Mouse (Mus musculus) liver, adult 2 months (tissue): ENCODE data around the gene Kcna3. TPM values are rescaled to one million over a fixed set of nuclear protein-coding genes. Genes with fewer than 3 reads are reported as not detected.

Experiments
- DNase-seq: peaks from one replicate; pipeline ENCODE4 v3.0.0-alpha.2; 2011; ENCODE audit warnings: low read depth, low spot score; ENCODE audit errors: extremely low read depth
- H3K27ac ChIP-seq: fragments of 200-500 bp; replicated peaks from 2 replicates; pipeline ENCODE4 v1.5.1; 2012; ENCODE audit warnings: low read depth, mild to moderate bottlenecking, control low read depth, inconsistent platforms, low read length; ENCODE audit not compliant: insufficient read depth
- H3K27me3 ChIP-seq: fragments of 200-500 bp; 2 replicates; pipeline ENCODE4 v1.6.1; 2012; ENCODE audit warnings: mild to moderate bottlenecking, moderate library complexity, low read length, inconsistent platforms; ENCODE audit not compliant: control insufficient read depth, insufficient read depth
- H3K36me3 ChIP-seq: fragments of 200-500 bp; 2 replicates; pipeline ENCODE4 v1.6.1; 2012; ENCODE audit warnings: low read length, inconsistent platforms; ENCODE audit not compliant: control insufficient read depth, insufficient read depth
- H3K4me1 ChIP-seq: fragments of 200-500 bp; 2 replicates; pipeline ENCODE4 v1.6.1; 2011; ENCODE audit warnings: low read length; ENCODE audit not compliant: control insufficient read depth, insufficient read depth
- H3K4me3 ChIP-seq: fragments of 200-500 bp; 2 replicates; pipeline ENCODE4 v1.5.1; 2011; ENCODE audit warnings: low read depth, mild to moderate bottlenecking, control low read depth, low read length, moderate library complexity; ENCODE audit not compliant: insufficient read depth
- H3K79me2 ChIP-seq: fragments of 200-500 bp; 2 replicates; pipeline ENCODE4 v1.6.1; 2012; ENCODE audit warnings: inconsistent platforms, mild to moderate bottlenecking, low read length, moderate library complexity; ENCODE audit not compliant: control insufficient read depth, insufficient read depth
- H3K9ac ChIP-seq: fragments of 200-500 bp; 2 replicates; pipeline ENCODE4 v1.6.1; 2012; ENCODE audit warnings: low read depth, mild to moderate bottlenecking, control low read depth, inconsistent platforms, low read length
- CTCF ChIP-seq: fragments of 200-500 bp; IDR thresholded peaks from 2 replicates; pipeline ENCODE4 v1.5.1; 2011; ENCODE audit warnings: low read depth, low read length, control low read depth
- POLR2A ChIP-seq: fragments of 200-500 bp; IDR thresholded peaks from 2 replicates; pipeline ENCODE4 v1.6.1; 2011; ENCODE audit warnings: low read length, control low read depth; ENCODE audit not compliant: insufficient read depth; ENCODE audit errors: extremely low read depth
- WGBS: fragments of 180-500 bp; shearing (Covaris S2); methylation state at CpG from one replicate; pipeline ENCODE4 v1.1.7; 2018; 5-methylcytosine and 5-hydroxymethylcytosine counted together
- polyA plus RNA-seq: library from polyadenylated mRNA; depleted of rRNA; stranded (reverse); fragments of >200 nt; gene quantifications from 2 replicates; pipeline ENCODE4 v1.2.3, GENCODE M21; 2012
- total RNA-seq: library from RNA; depleted of rRNA; stranded (reverse); fragments of >200 nt; gene quantifications from 2 replicates; pipeline ENCODE4 v1.2.3, GENCODE M21; 2014

Gene Kcna3
- total and polyA plus RNA-seq, 2 experiments = 0.09 to 0.33 TPM

DNA sequence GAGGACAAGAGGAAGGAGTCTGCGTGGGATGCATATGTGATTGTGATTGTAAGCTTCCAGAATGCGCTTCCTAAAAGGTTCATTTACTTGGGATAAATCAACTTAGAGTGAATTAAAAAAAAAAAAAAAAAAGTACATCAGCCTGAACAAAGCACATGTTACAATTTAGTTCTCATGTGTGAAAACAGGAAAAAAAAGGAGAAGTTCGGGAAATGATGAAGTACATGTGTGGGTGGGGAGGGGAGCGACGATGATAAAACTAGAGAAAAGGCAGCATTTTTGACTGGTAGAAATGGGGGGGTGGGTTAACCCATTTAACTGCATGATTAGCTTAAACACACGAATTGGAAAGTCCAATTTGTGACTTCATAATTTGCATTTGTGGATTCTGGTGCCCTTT, 31.3 kb downstream of the Kcna3 start:
- Histone ChIP-seq H3K27ac (no peak overlapping the region), H3K79me2 (no peaks in the 10 kb centered on the region), H3K9ac (no peak overlapping the region), H3K36me3 (no peaks in the 10 kb centered on the region), H3K4me3 (no peak overlapping the region), H3K27me3 (0 out of 2 replicates have a peak, but pooled peaks cover 3% of the 10 kb centered on the region), H3K4me1 (no peaks in the 10 kb centered on the region)
- DNase-seq = no peak
- TF ChIP-seq CTCF = no peak
- TF ChIP-seq POLR2A = no peak
- WGBS = 66% methylated on average over 6 of the region's 6 CpGs

DNA sequence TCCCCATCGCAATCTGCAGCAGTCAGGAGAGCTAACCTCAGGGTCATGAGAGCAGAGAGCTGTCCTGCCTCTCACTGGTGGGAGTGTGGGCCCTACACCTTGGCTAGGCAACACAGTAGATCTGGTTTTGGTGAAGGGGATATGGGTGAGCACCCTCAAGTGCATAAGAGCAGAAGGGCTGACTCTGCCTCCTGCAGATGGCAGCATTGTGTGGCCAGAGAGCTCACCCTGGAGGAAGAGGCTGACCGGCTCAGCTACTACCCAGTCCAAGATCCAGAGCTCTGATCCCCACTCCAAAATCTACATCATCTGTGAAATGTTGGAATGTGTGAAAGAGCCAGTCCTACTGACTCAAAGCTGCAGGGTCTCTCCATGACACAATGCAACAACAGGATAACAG, 37.9 kb downstream of the Kcna3 start:
- WGBS = 51% methylated on average over 2 of the region's 2 CpGs
- TF ChIP-seq CTCF = no peak
- TF ChIP-seq POLR2A = no peak

DNA sequence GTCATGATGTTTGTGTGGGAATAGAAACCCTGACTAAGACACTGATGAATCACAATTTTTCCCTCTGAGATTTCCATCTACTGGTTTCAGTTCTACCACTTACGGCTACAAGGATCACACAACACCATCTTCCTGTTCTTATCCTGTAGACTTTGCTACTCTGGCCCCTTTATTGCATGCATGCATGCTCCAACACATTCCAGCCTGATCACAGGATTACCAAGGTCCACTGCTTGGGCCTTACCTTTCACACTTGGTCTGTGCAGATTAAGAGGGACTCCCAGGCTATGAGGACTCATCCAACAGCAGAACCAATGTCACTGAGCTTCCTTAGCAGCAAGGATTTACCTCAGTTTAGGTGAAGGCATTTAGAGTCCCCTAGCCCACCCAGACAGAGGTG, 39.7 kb downstream of the Kcna3 start:
- 97% methylated on average over 1 of the region's 1 CpGs for WGBS
- Histone ChIP-seq H3K27me3 (no peaks in the 10 kb centered on the region), H3K4me3 (no peak overlapping the region), H3K9ac (no peak overlapping the region), H3K36me3 (no peaks in the 10 kb centered on the region), H3K27ac (no peak overlapping the region), H3K79me2 (no peaks in the 10 kb centered on the region), H3K4me1 (no peaks in the 10 kb centered on the region)
- no peak for DNase-seq
- no peak for TF ChIP-seq CTCF
- no peak for TF ChIP-seq POLR2A

More for the DNA sequence above, 37.9 kb downstream of the Kcna3 start:
- Histone ChIP-seq H3K79me2 (no peaks in the 10 kb centered on the region), H3K4me3 (no peak overlapping the region), H3K4me1 (no peaks in the 10 kb centered on the region), H3K9ac (no peak overlapping the region), H3K27ac (no peak overlapping the region), H3K36me3 (no peaks in the 10 kb centered on the region), H3K27me3 (no peaks in the 10 kb centered on the region)
- DNase-seq = no peak

DNA sequence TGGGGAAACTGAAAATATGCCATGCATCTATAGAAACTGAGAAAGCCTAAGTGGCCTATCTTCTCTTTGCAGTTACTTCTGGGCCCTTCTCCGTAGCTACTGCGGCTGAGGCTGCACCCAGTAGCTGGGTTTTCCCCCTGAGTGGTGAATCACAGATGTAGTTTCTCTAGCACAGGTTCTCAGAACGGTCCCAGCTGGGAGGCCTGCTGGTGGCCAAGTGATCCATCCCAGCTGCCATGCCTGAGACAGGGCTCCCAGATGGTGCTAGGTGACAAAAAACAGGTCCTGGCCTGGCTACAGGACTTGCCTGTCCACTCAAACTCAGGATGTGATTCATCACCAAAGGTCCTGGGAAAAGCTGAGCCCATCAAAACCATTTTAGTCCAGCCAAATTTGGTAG, 40.7 kb downstream of the Kcna3 start:
- no peaks in the 10 kb centered on the region for H3K36me3 ChIP-seq
- H3K4me3 ChIP-seq = no peak overlapping the region
- DNase-seq = no peak
- H3K27ac ChIP-seq = no peak overlapping the region
- no peak overlapping the region for H3K9ac ChIP-seq
- no peaks in the 10 kb centered on the region for H3K79me2 ChIP-seq
- 84% methylated on average over 3 of the region's 3 CpGs for WGBS
- TF ChIP-seq CTCF (no peak), POLR2A (no peak)
- H3K4me1 ChIP-seq = no peaks in the 10 kb centered on the region
- H3K27me3 ChIP-seq = no peaks in the 10 kb centered on the region

DNA sequence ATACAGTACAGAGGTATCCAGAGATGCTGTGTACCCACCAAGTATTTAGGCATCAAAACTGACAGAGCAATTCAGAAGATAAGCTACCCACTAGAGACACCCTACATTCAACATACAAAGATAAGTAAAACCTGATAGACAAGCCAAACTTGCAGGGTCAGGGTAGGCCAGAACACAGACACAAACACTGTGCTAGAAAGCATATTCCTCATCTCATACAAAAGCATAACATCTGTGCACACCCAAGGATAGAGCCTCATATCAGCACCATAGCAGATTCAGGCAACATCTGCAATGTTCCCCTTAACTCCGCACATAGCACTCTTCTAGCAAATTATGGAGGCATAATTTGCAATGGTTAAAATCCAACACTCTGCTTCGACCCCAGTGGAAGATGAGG, 41.1 kb downstream of the Kcna3 start:
- 88% methylated on average over 2 of the region's 2 CpGs for WGBS
- no peaks in the 10 kb centered on the region for H3K36me3 ChIP-seq
- no peaks in the 10 kb centered on the region for H3K4me1 ChIP-seq
- TF ChIP-seq CTCF (no peak), POLR2A (no peak)
- no peaks in the 10 kb centered on the region for H3K27me3 ChIP-seq
- no peak for DNase-seq
- no peak overlapping the region for H3K4me3 ChIP-seq
- no peak overlapping the region for H3K9ac ChIP-seq
- H3K79me2 ChIP-seq = no peaks in the 10 kb centered on the region
- H3K27ac ChIP-seq = no peak overlapping the region

DNA sequence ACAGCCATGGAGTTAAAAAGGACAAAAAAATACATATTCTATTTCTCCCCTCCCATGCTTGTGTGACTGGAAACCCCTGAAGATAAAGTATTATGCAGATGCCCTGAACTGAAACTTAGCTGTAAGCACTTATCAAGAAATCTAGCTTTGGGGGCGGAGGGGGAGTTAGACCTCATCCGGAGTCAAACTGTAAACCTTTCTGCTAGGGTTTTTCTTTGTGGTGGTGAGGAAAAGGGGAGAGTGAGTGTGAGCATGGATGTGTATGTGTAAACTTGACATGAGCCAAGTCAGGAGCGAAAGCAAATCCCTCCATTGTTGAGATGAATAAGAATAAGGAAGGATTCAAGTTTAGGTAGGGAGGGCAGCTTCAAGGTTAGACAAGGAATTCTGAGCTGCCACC, 44.8 kb downstream of the Kcna3 start:
- no peaks in the 10 kb centered on the region for H3K36me3 ChIP-seq
- no peak overlapping the region for H3K27ac ChIP-seq
- 76% methylated on average over 3 of the region's 3 CpGs for WGBS
- no peak for DNase-seq
- H3K79me2 ChIP-seq = no peaks in the 10 kb centered on the region
- TF ChIP-seq POLR2A (no peak), CTCF (no peak)
- H3K4me3 ChIP-seq = no peak overlapping the region
- H3K27me3 ChIP-seq = no peaks in the 10 kb centered on the region
- no peaks in the 10 kb centered on the region for H3K4me1 ChIP-seq
- no peak overlapping the region for H3K9ac ChIP-seq
